Mouse (Mus musculus) adrenal gland, postnatal 10 days (tissue): ENCODE data around the gene Rhox2c. TPM values are rescaled to one million over a fixed set of nuclear protein-coding genes. Genes with fewer than 3 reads are reported as not detected.
"Not testable (repeated sequence)": the region's sequence is repeated elsewhere in the genome, so short reads cannot be mapped to it uniquely, and the experiment has no call there.

Experiments
- DNase-seq: peaks from one replicate; pipeline ENCODE4 v3.0.0; 2021; ENCODE audit warnings: mixed read lengths
- long read RNA-seq, 2 experiments: library from polyadenylated mRNA; stranded (forward); transcript quantifications; one replicate each; pipeline ENCODE4 v2.0.0; 2021
- total RNA-seq, 2 experiments: library from RNA; stranded (reverse); gene quantifications; 2 replicates each; pipeline ENCODE4 v1.2.3; 2021

Gene Rhox2c
- not detected for total RNA-seq
- long read RNA-seq, experiment 1 = 0 reads
- long read RNA-seq, experiment 2 = 0 reads

GRCm38 (mm10) chrX:37453380-37453779 lies at the start of gene Rhox2c:
TSS of gene Rhox2c (plus strand) at chrX:37453680.
- DNase-seq = not testable (repeated sequence)

GRCm38 (mm10) chrX:37411767-37412166 lies 41.7 kb upstream of the Rhox2c start, which contains the start of gene Rhox2b:
TSS of gene Rhox2b (plus strand) at chrX:37412067.
- not testable (repeated sequence) for DNase-seq

- not testable (repeated sequence) for DNase-seq
Measured at GRCm38 (mm10) chrX:37432194-37432593, 21.3 kb upstream of the Rhox2c start, which contains the start of gene Rhox4b. TSS of gene Rhox4b (plus strand) at chrX:37432494.

GRCm38 (mm10) chrX:37458285-37458684 lies 4.8 kb downstream of the Rhox2c start, which contains the start of gene Rhox3c:
TSS of gene Rhox3c (plus strand) at chrX:37458585.
- DNase-seq = not testable (repeated sequence)

- not testable (repeated sequence) for DNase-seq
Measured at GRCm38 (mm10) chrX:37480037-37480436, 26.6 kb downstream of the Rhox2c start, which contains the start of gene Rhox4c. TSS of gene Rhox4c (plus strand) at chrX:37480337.

- DNase-seq = not testable (repeated sequence)
Measured at GRCm38 (mm10) chrX:37514059-37514458, 60.6 kb downstream of the Rhox2c start, which contains the start of gene Rhox4d. TSS of gene Rhox4d (plus strand) at chrX:37514359.

Other genes with a start within 250 kb of the Rhox2c start
- not detected for gene Gm9, start 242.6 kb upstream of the Rhox2c start, total RNA-seq
- not detected for gene Rhox1, start 231.4 kb upstream of the Rhox2c start, total RNA-seq
- gene Rhox2a, start 208.7 kb upstream of the Rhox2c start, total RNA-seq = not detected
- not detected for gene Rhox3a, start 203.8 kb upstream of the Rhox2c start, total RNA-seq
- gene Rhox4a, start 188.3 kb upstream of the Rhox2c start, total RNA-seq = not detected
- not detected for gene Rhox3a2, start 73.7 kb upstream of the Rhox2c start, total RNA-seq
- not detected for gene Rhox4a2, start 62.8 kb upstream of the Rhox2c start, total RNA-seq
- not detected for gene Rhox2b, start 41.6 kb upstream of the Rhox2c start, total RNA-seq
- not detected for gene Rhox4b, start 21.2 kb upstream of the Rhox2c start, total RNA-seq
- gene Rhox3c, start 4.9 kb downstream of the Rhox2c start, total RNA-seq = not detected
- not detected for gene Rhox4c, start 26.7 kb downstream of the Rhox2c start, total RNA-seq
- gene Rhox2d, start 39.7 kb downstream of the Rhox2c start, total RNA-seq = not detected
- gene Rhox4d, start 60.7 kb downstream of the Rhox2c start, total RNA-seq = not detected
- not detected for gene Rhox2e, start 76.8 kb downstream of the Rhox2c start, total RNA-seq
- gene Rhox3e, start 88.3 kb downstream of the Rhox2c start, total RNA-seq = not detected
- gene Rhox4e, start 103.7 kb downstream of the Rhox2c start, total RNA-seq = not detected
- not detected for gene Rhox2f, start 117.7 kb downstream of the Rhox2c start, total RNA-seq
- not detected for gene Rhox3f, start 127.3 kb downstream of the Rhox2c start, total RNA-seq
- gene Rhox4f, start 154.0 kb downstream of the Rhox2c start, total RNA-seq = not detected
- not detected for gene Rhox3g, start 174.9 kb downstream of the Rhox2c start, total RNA-seq
- not detected for gene Rhox2g, start 189.8 kb downstream of the Rhox2c start, total RNA-seq
- gene Rhox4g, start 197.6 kb downstream of the Rhox2c start, total RNA-seq = not detected
- gene Rhox3h, start 215.1 kb downstream of the Rhox2c start, total RNA-seq = not detected
- gene Rhox2h, start 219.6 kb downstream of the Rhox2c start, total RNA-seq = not detected